ENCODE assay signal across 17 mouse cellular contexts in the genomic region with DNA sequence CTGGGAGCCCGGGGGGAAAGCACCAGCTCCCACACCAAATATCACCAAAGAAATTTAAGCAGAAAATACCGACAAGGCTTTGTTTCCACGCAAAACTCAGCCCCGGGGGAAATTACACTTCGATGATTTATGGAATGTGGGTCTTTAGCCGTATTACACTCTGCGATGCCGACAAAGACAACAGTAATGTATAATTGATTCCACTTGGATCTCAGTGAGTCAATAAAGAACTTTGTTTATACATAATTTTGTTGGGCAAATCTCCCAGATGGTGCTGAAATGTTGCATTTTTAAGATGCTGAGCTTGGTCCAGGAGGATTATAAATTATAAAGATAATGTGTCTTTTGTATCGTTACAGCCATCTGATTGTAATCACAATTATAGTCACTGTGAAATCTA. TPM values are rescaled to one million over a fixed set of nuclear protein-coding genes. Genes with fewer than 3 reads are reported as not detected.
A peak's percentile ranks its signal among the peaks of the same experiment; 100 is the strongest.
DNase-seq lines count a peak whose midpoint lies in the region; ATAC-seq and TF ChIP-seq lines count a peak whose summit lies in the region.
"Had no signal": no experiment of that assay in that cellular context is flagged by ENCODE, and none has a peak within 500 bp of the region (broad histone marks: within the 10 kb centered on the region; RNA-seq: fewer than 3 reads in every experiment).

No protein-coding gene starts in this region.

- H3K9ac ChIP-seq in embryonic facial prominence, embryonic 11.5 days (replicated peaks; ENCODE audit: low read length): no peak overlapping the region
- H3K9ac ChIP-seq: forebrain, embryonic 15.5 days; heart, embryonic 15.5 days had no signal

- no peak overlapping the region for H3K27ac ChIP-seq in embryonic facial prominence, embryonic 11.5 days (replicated peaks; ENCODE audit: low read depth, low read length)
- H3K27ac ChIP-seq in embryonic facial prominence, embryonic 10.5 days (replicated peaks): no peak overlapping the region
- H3K27ac ChIP-seq in layer of hippocampus, adult 2 months: peak overlapping the region; percentile 82
- H3K27ac ChIP-seq: forebrain, embryonic 15.5 days; gastrocnemius, adult 2 months; heart, embryonic 15.5 days; hindbrain, embryonic 10.5 days had no signal

- H3K36me3 ChIP-seq in embryonic facial prominence, embryonic 11.5 days (replicated peaks; ENCODE audit: control insufficient read depth, insufficient read depth, low read depth, low read length): no peaks in the 10 kb centered on the region
- H3K36me3 ChIP-seq in embryonic facial prominence, embryonic 10.5 days (replicated peaks): no peaks in the 10 kb centered on the region
- H3K36me3 ChIP-seq: forebrain, embryonic 15.5 days; heart, embryonic 15.5 days; hindbrain, embryonic 10.5 days had no signal

- no peak overlapping the region for H3K4me2 ChIP-seq in embryonic facial prominence, embryonic 11.5 days (ENCODE audit: low read depth, low read length)
- H3K4me2 ChIP-seq: forebrain, embryonic 15.5 days; heart, embryonic 15.5 days had no signal

- peak; percentile 20 for DNase-seq in embryonic facial prominence, embryonic 11.5 days (ENCODE audit: low spot score)
- no peak for DNase-seq in embryonic facial prominence, embryonic 10.5 days (ENCODE audit: low spot score)
- DNase-seq in layer of hippocampus, adult 2 months (ENCODE audit: low spot score in 2 of 2): no peak
- DNase-seq in layer of hippocampus, postnatal 36 days: no peak
- DNase-seq in retina, postnatal 1 day: peak; percentile 16
- no peak for DNase-seq in retina, embryonic 14.5 days (ENCODE audit: low spot score)
- DNase-seq in urinary bladder, adult 2 months (ENCODE audit: low spot score): no peak
- DNase-seq in ovary, postnatal 36 days (ENCODE audit: low spot score): no peak
- DNase-seq: gastrocnemius, adult 2 months; heart, adult 18-20 months; lung, adult 2 months had no signal

- no peaks in the 10 kb centered on the region; the same call in 1 of the 2 replicates for H3K4me1 ChIP-seq in embryonic facial prominence, embryonic 11.5 days (ENCODE audit: control insufficient read depth, insufficient read depth, low read length)
- H3K4me1 ChIP-seq in embryonic facial prominence, embryonic 10.5 days: peaks cover 8% of the 10 kb centered on the region

- H3K27me3 ChIP-seq in embryonic facial prominence, embryonic 11.5 days (ENCODE audit: control insufficient read depth, insufficient read depth, low read length): no peaks in the 10 kb centered on the region
- H3K27me3 ChIP-seq in embryonic facial prominence, embryonic 10.5 days (replicated peaks; ENCODE audit: low read depth, poor library complexity, severe bottlenecking): no peaks in the 10 kb centered on the region
- H3K27me3 ChIP-seq: forebrain, embryonic 15.5 days; heart, embryonic 15.5 days; Patski had no signal

- no peak for TF ChIP-seq CTCF in layer of hippocampus, adult 2 months (conservative IDR thresholded peaks at IDR 0.05)

- H3K4me3 ChIP-seq in embryonic facial prominence, embryonic 11.5 days (ENCODE audit: low read depth, low read length): no peak overlapping the region
- no peak overlapping the region for H3K4me3 ChIP-seq in embryonic facial prominence, embryonic 10.5 days
- H3K4me3 ChIP-seq in layer of hippocampus, adult 2 months: no peak overlapping the region
- H3K4me3 ChIP-seq: forebrain, embryonic 15.5 days; gastrocnemius, adult 2 months; heart, embryonic 15.5 days; hindbrain, embryonic 10.5 days; myocyte had no signal

- WGBS in embryonic facial prominence, embryonic 11.5 days: 53% methylated on average over 9 of the region's 9 CpGs
- 73% methylated on average over 9 of the region's 9 CpGs for WGBS in embryonic facial prominence, embryonic 10.5 days

- H3K9me3 ChIP-seq in embryonic facial prominence, embryonic 11.5 days (replicated peaks; ENCODE audit: control insufficient read depth, low read length): no peaks in the 10 kb centered on the region
- no peaks in the 10 kb centered on the region for H3K9me3 ChIP-seq in embryonic facial prominence, embryonic 10.5 days
- H3K9me3 ChIP-seq: forebrain, embryonic 15.5 days; heart, embryonic 15.5 days; hindbrain, embryonic 10.5 days had no signal

- no peak for ATAC-seq in embryonic facial prominence, embryonic 11.5 days (replicated peaks; ENCODE audit: insufficient number of reproducible peaks, low FRiP score, low TSS enrichment, low read depth)
- ATAC-seq: forebrain, embryonic 15.5 days; intestine, embryonic 16.5 days had no signal

RNA-seq across cellular contexts. Expression of a gene that starts 59.1 kb away (rescaled TPM):
- polyA plus RNA-seq in embryonic facial prominence, embryonic 11.5 days (2014; fragmentation: Nextera tagmentation; extraction: Ambion mirVana): 39.2 and 44.2 TPM in 2 replicates
- polyA plus RNA-seq in embryonic facial prominence, embryonic 10.5 days (2016; fragmentation: Nextera tagmentation; extraction: Ambion mirVana): 38.0 and 40.3 TPM in 2 replicates
- 10 to 100 TPM; 23.8 to 26.5 TPM for total RNA-seq in layer of hippocampus, adult 2 months (2021)
- 10 to 100 TPM; 24.4 to 26.3 TPM for total RNA-seq in layer of hippocampus, postnatal 36 days (2021)
- 16.7 and 21.9 TPM in 2 replicates for polyA plus RNA-seq in urinary bladder, adult 2 months (2012; rRNA removed)

Comparison
In these comparisons a context has a peak if more than half of its experiments do, and no peak if none do; other contexts are left out.
1. DNase-seq: peak in embryonic facial prominence, embryonic 11.5 days (single experiment) and retina, postnatal 1 day (single experiment); none in embryonic facial prominence, embryonic 10.5 days (single experiment), layer of hippocampus, adult 2 months (0 of 2), layer of hippocampus, postnatal 36 days (0 of 2), retina, embryonic 14.5 days (single experiment), urinary bladder, adult 2 months (single experiment) and ovary, postnatal 36 days (single experiment).